Mouse (Mus musculus): ENCODE results near the gene Wdr63. TPM values are rescaled to one million over a fixed set of nuclear protein-coding genes. Genes with fewer than 3 reads are reported as not detected.

Gene Wdr63
- polyA plus RNA-seq, 1 experiment from 2014 or later = 0.30 TPM

GRCm38 (mm10) chr3:146051277-146052007 is 56.5 kb downstream of the Wdr63 start:
- peaks cover 13% of the 10 kb centered on the region for H3K4me1 ChIP-seq
- H3K9me3 ChIP-seq (replicated peaks) = no peaks in the 10 kb centered on the region
- H3K4me3 ChIP-seq = no peak overlapping the region
- 0 out of 2 replicates have a peak, but pooled peaks cover 12% of the 10 kb centered on the region for H3K27me3 ChIP-seq (replicated peaks)
- H3K4me2 ChIP-seq = no peak overlapping the region
- H3K36me3 ChIP-seq = no peaks in the 10 kb centered on the region
- H3K27ac ChIP-seq = no peak overlapping the region
- no peak for ATAC-seq
- no peak overlapping the region for H3K9ac ChIP-seq
- 71% methylated on average over 11 of the region's 11 CpGs for WGBS (ENCODE audit: insufficient replicate concordance)

- H3K4me2 ChIP-seq = no peak overlapping the region
- H3K9me3 ChIP-seq (replicated peaks) = no peaks in the 10 kb centered on the region
- no peaks in the 10 kb centered on the region for H3K36me3 ChIP-seq
- no peak overlapping the region for H3K9ac ChIP-seq
- no peak overlapping the region for H3K27ac ChIP-seq
- WGBS (ENCODE audit: insufficient replicate concordance) = 67% methylated on average over 5 of the region's 5 CpGs
- 0 out of 2 replicates have a peak, but pooled peaks cover 12% of the 10 kb centered on the region for H3K27me3 ChIP-seq (replicated peaks)
- ATAC-seq = no peak
- no peak overlapping the region for H3K4me3 ChIP-seq
- peaks cover 16% of the 10 kb centered on the region for H3K4me1 ChIP-seq
Measured at GRCm38 (mm10) chr3:146049951-146050350, 58.0 kb downstream of the Wdr63 start.

- Histone ChIP-seq H3K9ac (peak overlapping the region; percentile 32; the same call in 1 of the 2 replicates), H3K9me3 (replicated peaks) (no peaks in the 10 kb centered on the region), H3K36me3 (no peaks in the 10 kb centered on the region), H3K4me3 (peak overlapping the region; percentile 35), H3K4me2 (peak overlapping the region; percentile 64), H3K4me1 (peaks cover 17% of the 10 kb centered on the region), H3K27me3 (replicated peaks) (0 out of 2 replicates have a peak, but pooled peaks cover 6% of the 10 kb centered on the region), H3K27ac (no peak overlapping the region)
- 15% methylated on average over 15 of the region's 15 CpGs for WGBS (ENCODE audit: insufficient replicate concordance)
- peak; percentile 60 for ATAC-seq
Measured at GRCm38 (mm10) chr3:146047704-146048207, 60.2 kb downstream of the Wdr63 start.

GRCm38 (mm10) chr3:146046076-146046475 is 61.9 kb downstream of the Wdr63 start:
- H3K27me3 ChIP-seq (replicated peaks) = 0 out of 2 replicates have a peak, but pooled peaks cover 6% of the 10 kb centered on the region
- H3K27ac ChIP-seq = no peak overlapping the region
- no peak overlapping the region for H3K4me3 ChIP-seq
- ATAC-seq = no peak
- peaks cover 17% of the 10 kb centered on the region for H3K4me1 ChIP-seq
- WGBS (ENCODE audit: insufficient replicate concordance) = 77% methylated on average over 11 of the region's 11 CpGs
- H3K9ac ChIP-seq = no peak overlapping the region
- H3K9me3 ChIP-seq (replicated peaks) = no peaks in the 10 kb centered on the region
- H3K36me3 ChIP-seq = no peaks in the 10 kb centered on the region
- H3K4me2 ChIP-seq = no peak overlapping the region

GRCm38 (mm10) chr3:146044977-146045376 is 63.0 kb downstream of the Wdr63 start:
- Histone ChIP-seq H3K27ac (no peak overlapping the region), H3K9me3 (replicated peaks) (no peaks in the 10 kb centered on the region), H3K4me3 (no peak overlapping the region), H3K9ac (no peak overlapping the region), H3K36me3 (no peaks in the 10 kb centered on the region), H3K4me1 (peaks cover 17% of the 10 kb centered on the region), H3K4me2 (no peak overlapping the region; the same call in none of the 2 replicates), H3K27me3 (replicated peaks) (0 out of 2 replicates have a peak, but pooled peaks cover 6% of the 10 kb centered on the region)
- 27% methylated on average over 11 of the region's 11 CpGs for WGBS (ENCODE audit: insufficient replicate concordance)
- no peak for ATAC-seq

GRCm38 (mm10) chr3:146041382-146041781 is 66.5 kb downstream of the Wdr63 start:
- peaks cover 8% of the 10 kb centered on the region; the same call in 1 of the 2 replicates for H3K4me1 ChIP-seq
- no peak overlapping the region for H3K9ac ChIP-seq
- H3K27ac ChIP-seq = no peak overlapping the region
- no peak overlapping the region for H3K4me2 ChIP-seq
- no peak overlapping the region for H3K4me3 ChIP-seq
- H3K36me3 ChIP-seq = no peaks in the 10 kb centered on the region
- ATAC-seq = no peak
- H3K27me3 ChIP-seq (replicated peaks) = 0 out of 2 replicates have a peak, but pooled peaks cover 6% of the 10 kb centered on the region
- WGBS (ENCODE audit: insufficient replicate concordance) = 83% methylated on average over 11 of the region's 11 CpGs
- no peaks in the 10 kb centered on the region for H3K9me3 ChIP-seq (replicated peaks)

- ATAC-seq = no peak; the same call in 1 of the 2 replicates
- 48% methylated on average over 12 of the region's 12 CpGs for WGBS (ENCODE audit: insufficient replicate concordance)
- Histone ChIP-seq H3K9ac (no peak overlapping the region), H3K36me3 (no peaks in the 10 kb centered on the region), H3K27me3 (replicated peaks) (0 out of 2 replicates have a peak, but pooled peaks cover 6% of the 10 kb centered on the region), H3K4me1 (peaks cover 4% of the 10 kb centered on the region; the same call in 1 of the 2 replicates), H3K9me3 (replicated peaks) (no peaks in the 10 kb centered on the region), H3K4me3 (no peak overlapping the region), H3K27ac (0 out of 2 replicates have a peak overlapping the region, but pooled peaks have one; percentile 49), H3K4me2 (peak overlapping the region; percentile 25; the same call in 1 of the 2 replicates)
Measured at GRCm38 (mm10) chr3:146039132-146039903, 68.6 kb downstream of the Wdr63 start.

- H3K4me1 ChIP-seq = peaks cover 4% of the 10 kb centered on the region; the same call in 1 of the 2 replicates
- H3K4me2 ChIP-seq = peak overlapping the region; percentile 25; the same call in 1 of the 2 replicates
- H3K9ac ChIP-seq = no peak overlapping the region
- H3K36me3 ChIP-seq = no peaks in the 10 kb centered on the region
- H3K4me3 ChIP-seq = no peak overlapping the region
- peak; percentile 72 for ATAC-seq
- WGBS (ENCODE audit: insufficient replicate concordance) = 59% methylated on average over 15 of the region's 15 CpGs
- no peaks in the 10 kb centered on the region for H3K9me3 ChIP-seq (replicated peaks)
- H3K27ac ChIP-seq = no peak overlapping the region
- 0 out of 2 replicates have a peak, but pooled peaks cover 6% of the 10 kb centered on the region for H3K27me3 ChIP-seq (replicated peaks)
Measured at GRCm38 (mm10) chr3:146037906-146038305, 70.0 kb downstream of the Wdr63 start.

GRCm38 (mm10) chr3:146032976-146033375 is 75.0 kb downstream of the Wdr63 start:
- Histone ChIP-seq H3K4me3 (no peak overlapping the region), H3K4me1 (peaks cover 11% of the 10 kb centered on the region; the same call in 1 of the 2 replicates), H3K9me3 (replicated peaks) (no peaks in the 10 kb centered on the region), H3K9ac (no peak overlapping the region), H3K4me2 (no peak overlapping the region), H3K36me3 (no peaks in the 10 kb centered on the region), H3K27ac (no peak overlapping the region), H3K27me3 (replicated peaks) (peaks cover 8% of the 10 kb centered on the region; the same call in 1 of the 2 replicates)
- ATAC-seq = no peak
- 74% methylated on average over 5 of the region's 5 CpGs for WGBS (ENCODE audit: insufficient replicate concordance)

- no peak for ATAC-seq
- Histone ChIP-seq H3K27ac (0 out of 2 replicates have a peak overlapping the region, but pooled peaks have one; percentile 58), H3K27me3 (replicated peaks) (peaks cover 5% of the 10 kb centered on the region; the same call in 1 of the 2 replicates), H3K9me3 (replicated peaks) (no peaks in the 10 kb centered on the region), H3K36me3 (no peaks in the 10 kb centered on the region), H3K4me3 (no peak overlapping the region), H3K4me1 (peaks cover 8% of the 10 kb centered on the region; the same call in 1 of the 2 replicates), H3K9ac (no peak overlapping the region), H3K4me2 (no peak overlapping the region)
- WGBS (ENCODE audit: insufficient replicate concordance) = 10% methylated on average over 5 of the region's 5 CpGs
Measured at GRCm38 (mm10) chr3:146030255-146030836, 77.6 kb downstream of the Wdr63 start.

GRCm38 (mm10) chr3:146029234-146029633 is 78.7 kb downstream of the Wdr63 start:
- Histone ChIP-seq H3K27me3 (replicated peaks) (peaks cover 5% of the 10 kb centered on the region; the same call in 1 of the 2 replicates), H3K4me2 (no peak overlapping the region), H3K9ac (no peak overlapping the region), H3K27ac (peak overlapping the region; percentile 58; the same call in 1 of the 2 replicates), H3K4me1 (peaks cover 8% of the 10 kb centered on the region; the same call in 1 of the 2 replicates), H3K36me3 (no peaks in the 10 kb centered on the region), H3K4me3 (no peak overlapping the region), H3K9me3 (replicated peaks) (no peaks in the 10 kb centered on the region)
- WGBS (ENCODE audit: insufficient replicate concordance) = 57% methylated on average over 3 of the region's 3 CpGs
- 0 out of 2 replicates have a peak, but pooled peaks have one; percentile 38 for ATAC-seq
